ENCODE assay signal across 1 mouse cellular context in the genomic region with DNA sequence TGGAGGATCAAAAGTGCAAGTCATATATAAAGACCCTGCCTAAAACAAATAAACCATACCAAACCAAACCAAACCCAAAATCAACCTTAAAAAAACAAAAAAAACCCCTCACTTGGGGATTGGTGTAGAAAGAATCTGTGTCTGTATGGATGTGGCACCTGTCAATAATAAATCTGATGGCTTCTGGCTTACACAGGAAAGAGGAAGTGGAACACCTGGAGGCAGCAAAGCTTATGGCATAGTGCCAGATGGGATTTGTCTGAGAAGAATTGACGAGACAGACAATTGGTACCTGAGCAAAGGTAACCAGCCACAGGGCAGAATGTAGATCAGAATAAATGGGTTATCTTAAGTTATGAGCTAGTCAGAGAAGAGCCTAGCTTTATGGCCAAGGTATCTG.
TF ChIP-seq lines count a peak whose summit lies in the region.

No protein-coding gene starts in this region.

TF ChIP-seq in MEL, 35 proteins besides CTCF, POLR2A, EP300 and RAD21:
- TF ChIP-seq GATA1 (IDR thresholded peaks at IDR 0.05; ENCODE audit: low read depth, low read length) (no peak), MAFK (IDR thresholded peaks at IDR 0.05; ENCODE audit: borderline replicate concordance, low read depth, low read length) (no peak), RCOR1 (IDR thresholded peaks at IDR 0.05; ENCODE audit: low read depth, low read length) (peak; percentile 73), MAX (IDR thresholded peaks at IDR 0.05; ENCODE audit: low read length) (no peak), TCF12 (IDR thresholded peaks at IDR 0.05; ENCODE audit: low read depth, low read length) (0 out of 2 replicates have a peak, but pooled peaks have one; percentile 40), ETS1 (IDR thresholded peaks at IDR 0.05; ENCODE audit: low read depth, low read length) (no peak), USF2 (IDR thresholded peaks at IDR 0.05; ENCODE audit: borderline replicate concordance in 1 of 2, insufficient read depth in 1 of 2, low read depth in 1 of 2, low read length in 2 of 2) (no peak), MYB (IDR thresholded peaks at IDR 0.05; ENCODE audit: low read depth, low read length) (no peak), UBTF (IDR thresholded peaks at IDR 0.05; ENCODE audit: borderline replicate concordance, insufficient read depth, low read depth, low read length) (no peak), TBP (IDR thresholded peaks at IDR 0.05; ENCODE audit: low read depth, low read length) (no peak), TAL1 (IDR thresholded peaks at IDR 0.05; ENCODE audit: low read length) (no peak), CHD2 (IDR thresholded peaks at IDR 0.05; ENCODE audit: low read length) (no peak), E2F4 (IDR thresholded peaks at IDR 0.05; ENCODE audit: borderline replicate concordance, low read depth, low read length) (no peak)
